Mouse (Mus musculus): ENCODE measurements around the gene Ptgr1. TPM values are rescaled to one million over a fixed set of nuclear protein-coding genes. Genes with fewer than 3 reads are reported as not detected.

The Ptgr1 gene
- polyA plus RNA-seq, 1 experiment from 2014 or later: 105 TPM

GRCm38 (mm10) chr4:58943420-58944205, 43.3 kb downstream of the Ptgr1 start, which contains the start of gene Zkscan16:
TSS of gene Zkscan16 (plus strand) at chr4:58943628.
- H3K27ac ChIP-seq (ENCODE audit: low read length): no peak within 1 kb of the TSS
- WGBS: under 1% methylated on average over 50 of the region's 50 CpGs
- no peaks in the 10 kb centered on the region; the same call in 1 of the 2 replicates for H3K4me1 ChIP-seq (ENCODE audit: control insufficient read depth, insufficient read depth, low read length)
- peak within 1 kb of the TSS; percentile 88 for H3K4me2 ChIP-seq (ENCODE audit: low read depth, low read length)
- H3K36me3 ChIP-seq (ENCODE audit: control insufficient read depth, insufficient read depth, low read length): no peaks in the 10 kb centered on the region
- H3K4me3 ChIP-seq (replicated peaks; ENCODE audit: low read length): peak within 1 kb of the TSS; percentile 77
- ATAC-seq (ENCODE audit: insufficient read depth, low FRiP score): peak; percentile 73; the same call in 1 of the 2 replicates
- H3K9ac ChIP-seq (ENCODE audit: low read length): peak within 1 kb of the TSS; percentile 77
- no peaks in the 10 kb centered on the region for H3K9me3 ChIP-seq (replicated peaks; ENCODE audit: control insufficient read depth, low read length)
- H3K27me3 ChIP-seq (ENCODE audit: control insufficient read depth, insufficient read depth, low read length): no peaks in the 10 kb centered on the region

GRCm38 (mm10) chr4:58942942-58943341, 44.0 kb downstream of the Ptgr1 start:
- H3K4me1 ChIP-seq (ENCODE audit: control insufficient read depth, insufficient read depth, low read length): no peaks in the 10 kb centered on the region; the same call in 1 of the 2 replicates
- H3K9me3 ChIP-seq (replicated peaks; ENCODE audit: control insufficient read depth, low read length): no peaks in the 10 kb centered on the region
- H3K27ac ChIP-seq (ENCODE audit: low read length): no peak overlapping the region
- H3K4me3 ChIP-seq (replicated peaks; ENCODE audit: low read length): peak overlapping the region; percentile 77
- peak overlapping the region; percentile 77 for H3K9ac ChIP-seq (ENCODE audit: low read length)
- H3K4me2 ChIP-seq (ENCODE audit: low read depth, low read length): peak overlapping the region; percentile 88
- H3K27me3 ChIP-seq (ENCODE audit: control insufficient read depth, insufficient read depth, low read length): no peaks in the 10 kb centered on the region
- no peaks in the 10 kb centered on the region for H3K36me3 ChIP-seq (ENCODE audit: control insufficient read depth, insufficient read depth, low read length)
- 75% methylated on average over 4 of the region's 4 CpGs for WGBS
- ATAC-seq (ENCODE audit: insufficient read depth, low FRiP score): no peak

GRCm38 (mm10) chr4:58941638-58942037, 45.3 kb downstream of the Ptgr1 start:
- Histone ChIP-seq H3K27me3 (ENCODE audit: control insufficient read depth, insufficient read depth, low read length) (no peaks in the 10 kb centered on the region), H3K4me2 (ENCODE audit: low read depth, low read length) (no peak overlapping the region), H3K9ac (ENCODE audit: low read length) (no peak overlapping the region), H3K4me3 (replicated peaks; ENCODE audit: low read length) (no peak overlapping the region), H3K36me3 (ENCODE audit: control insufficient read depth, insufficient read depth, low read length) (no peaks in the 10 kb centered on the region), H3K27ac (ENCODE audit: low read length) (no peak overlapping the region), H3K4me1 (ENCODE audit: control insufficient read depth, insufficient read depth, low read length) (no peaks in the 10 kb centered on the region; the same call in 1 of the 2 replicates), H3K9me3 (replicated peaks; ENCODE audit: control insufficient read depth, low read length) (no peaks in the 10 kb centered on the region)
- ATAC-seq (ENCODE audit: insufficient read depth, low FRiP score): no peak

GRCm38 (mm10) chr4:58935846-58936245, 51.1 kb downstream of the Ptgr1 start:
- no peaks in the 10 kb centered on the region for H3K27me3 ChIP-seq (ENCODE audit: control insufficient read depth, insufficient read depth, low read length)
- H3K9me3 ChIP-seq (replicated peaks; ENCODE audit: control insufficient read depth, low read length): no peaks in the 10 kb centered on the region
- H3K4me2 ChIP-seq (ENCODE audit: low read depth, low read length): no peak overlapping the region
- no peak overlapping the region for H3K9ac ChIP-seq (ENCODE audit: low read length)
- 60% methylated on average over 3 of the region's 3 CpGs for WGBS
- no peak overlapping the region for H3K27ac ChIP-seq (ENCODE audit: low read length)
- H3K36me3 ChIP-seq (ENCODE audit: control insufficient read depth, insufficient read depth, low read length): no peaks in the 10 kb centered on the region
- H3K4me1 ChIP-seq (ENCODE audit: control insufficient read depth, insufficient read depth, low read length): no peaks in the 10 kb centered on the region
- no peak for ATAC-seq (ENCODE audit: insufficient read depth, low FRiP score)
- no peak overlapping the region for H3K4me3 ChIP-seq (replicated peaks; ENCODE audit: low read length)

GRCm38 (mm10) chr4:58934746-58935476, 52.0 kb downstream of the Ptgr1 start:
- Histone ChIP-seq H3K4me2 (ENCODE audit: low read depth, low read length) (0 out of 2 replicates have a peak overlapping the region, but pooled peaks have one; percentile 23), H3K9ac (ENCODE audit: low read length) (no peak overlapping the region), H3K27ac (ENCODE audit: low read length) (no peak overlapping the region), H3K4me1 (ENCODE audit: control insufficient read depth, insufficient read depth, low read length) (no peaks in the 10 kb centered on the region), H3K9me3 (replicated peaks; ENCODE audit: control insufficient read depth, low read length) (no peaks in the 10 kb centered on the region), H3K27me3 (ENCODE audit: control insufficient read depth, insufficient read depth, low read length) (no peaks in the 10 kb centered on the region), H3K36me3 (ENCODE audit: control insufficient read depth, insufficient read depth, low read length) (no peaks in the 10 kb centered on the region), H3K4me3 (replicated peaks; ENCODE audit: low read length) (no peak overlapping the region)
- peak; percentile 76 for ATAC-seq (ENCODE audit: insufficient read depth, low FRiP score)
- WGBS: 27% methylated on average over 15 of the region's 15 CpGs

- H3K4me2 ChIP-seq (ENCODE audit: low read depth, low read length): no peak overlapping the region
- 73% methylated on average over 4 of the region's 4 CpGs for WGBS
- no peaks in the 10 kb centered on the region for H3K36me3 ChIP-seq (ENCODE audit: control insufficient read depth, insufficient read depth, low read length)
- no peaks in the 10 kb centered on the region for H3K9me3 ChIP-seq (replicated peaks; ENCODE audit: control insufficient read depth, low read length)
- no peak overlapping the region for H3K9ac ChIP-seq (ENCODE audit: low read length)
- no peak for ATAC-seq (ENCODE audit: insufficient read depth, low FRiP score)
- no peaks in the 10 kb centered on the region for H3K4me1 ChIP-seq (ENCODE audit: control insufficient read depth, insufficient read depth, low read length)
- H3K4me3 ChIP-seq (replicated peaks; ENCODE audit: low read length): no peak overlapping the region
- H3K27me3 ChIP-seq (ENCODE audit: control insufficient read depth, insufficient read depth, low read length): no peaks in the 10 kb centered on the region
- no peak overlapping the region for H3K27ac ChIP-seq (ENCODE audit: low read length)
Measured at GRCm38 (mm10) chr4:58934308-58934707, 52.6 kb downstream of the Ptgr1 start.

- Histone ChIP-seq H3K9ac (ENCODE audit: low read length) (no peak overlapping the region), H3K27me3 (ENCODE audit: control insufficient read depth, insufficient read depth, low read length) (no peaks in the 10 kb centered on the region), H3K4me3 (replicated peaks; ENCODE audit: low read length) (no peak overlapping the region), H3K36me3 (ENCODE audit: control insufficient read depth, insufficient read depth, low read length) (no peaks in the 10 kb centered on the region), H3K27ac (ENCODE audit: low read length) (no peak overlapping the region), H3K4me1 (ENCODE audit: control insufficient read depth, insufficient read depth, low read length) (no peaks in the 10 kb centered on the region), H3K9me3 (replicated peaks; ENCODE audit: control insufficient read depth, low read length) (no peaks in the 10 kb centered on the region), H3K4me2 (ENCODE audit: low read depth, low read length) (no peak overlapping the region)
- WGBS: 65% methylated on average over 6 of the region's 6 CpGs
- no peak for ATAC-seq (ENCODE audit: insufficient read depth, low FRiP score)
Measured at GRCm38 (mm10) chr4:58932541-58932940, 54.4 kb downstream of the Ptgr1 start.

- H3K36me3 ChIP-seq (ENCODE audit: control insufficient read depth, insufficient read depth, low read length): no peaks in the 10 kb centered on the region
- WGBS: 68% methylated on average over 3 of the region's 3 CpGs
Measured at GRCm38 (mm10) chr4:58927661-58928060, 59.3 kb downstream of the Ptgr1 start.

GRCm38 (mm10) chr4:58926120-58926519, 60.8 kb downstream of the Ptgr1 start:
- Histone ChIP-seq H3K27ac (ENCODE audit: low read length) (no peak overlapping the region), H3K36me3 (ENCODE audit: control insufficient read depth, insufficient read depth, low read length) (no peaks in the 10 kb centered on the region), H3K9ac (ENCODE audit: low read length) (no peak overlapping the region), H3K4me2 (ENCODE audit: low read depth, low read length) (no peak overlapping the region), H3K4me1 (ENCODE audit: control insufficient read depth, insufficient read depth, low read length) (no peaks in the 10 kb centered on the region), H3K9me3 (replicated peaks; ENCODE audit: control insufficient read depth, low read length) (no peaks in the 10 kb centered on the region), H3K4me3 (replicated peaks; ENCODE audit: low read length) (no peak overlapping the region), H3K27me3 (ENCODE audit: control insufficient read depth, insufficient read depth, low read length) (no peaks in the 10 kb centered on the region)
- WGBS: 35% methylated on average over 2 of the region's 2 CpGs
- ATAC-seq (ENCODE audit: insufficient read depth, low FRiP score): peak; percentile 60

More at GRCm38 (mm10) chr4:58927661-58928060, 59.3 kb downstream of the Ptgr1 start:
- no peak for ATAC-seq (ENCODE audit: insufficient read depth, low FRiP score)
- Histone ChIP-seq H3K4me2 (ENCODE audit: low read depth, low read length) (no peak overlapping the region), H3K9ac (ENCODE audit: low read length) (no peak overlapping the region), H3K9me3 (replicated peaks; ENCODE audit: control insufficient read depth, low read length) (no peaks in the 10 kb centered on the region), H3K27ac (ENCODE audit: low read length) (no peak overlapping the region), H3K27me3 (ENCODE audit: control insufficient read depth, insufficient read depth, low read length) (no peaks in the 10 kb centered on the region), H3K4me1 (ENCODE audit: control insufficient read depth, insufficient read depth, low read length) (no peaks in the 10 kb centered on the region), H3K4me3 (replicated peaks; ENCODE audit: low read length) (no peak overlapping the region)

All from stomach, embryonic 16.5 days (tissue).